Mouse (Mus musculus) limb, embryonic 12.5 days (tissue): ENCODE measurements around the gene Tmco4. TPM values are rescaled to one million over a fixed set of nuclear protein-coding genes. Genes with fewer than 3 reads are reported as not detected.

Experiments used
- ATAC-seq: fragments of 200-750 bp; cut with Nextera tagmentation; 2 replicates; pipeline ENCODE4 v1.8.0; 2017; ENCODE audit warnings: low read depth, moderate TSS enrichment; ENCODE audit not compliant: insufficient number of reproducible peaks, insufficient read depth, low FRiP score, low TSS enrichment
- H3K27ac ChIP-seq: fragments of 300-500 bp; sonication (generic); 2 replicates; pipeline ENCODE4 v1.5.1; 2016; ENCODE audit warnings: mild to moderate bottlenecking, moderate library complexity
- H3K27me3 ChIP-seq: fragments of 300-500 bp; sonication (generic); 2 replicates; pipeline ENCODE4 v1.6.1; 2016; ENCODE audit warnings: mild to moderate bottlenecking, moderate library complexity
- H3K36me3 ChIP-seq: fragments of 300-500 bp; sonication (generic); 2 replicates; pipeline ENCODE4 v1.6.1; 2016; ENCODE audit warnings: mild to moderate bottlenecking, moderate library complexity
- H3K4me1 ChIP-seq: fragments of 300-500 bp; sonication (generic); replicated peaks from 2 replicates; pipeline ENCODE4 v1.6.1; 2016
- H3K4me2 ChIP-seq: fragments of 300-500 bp; sonication (generic); 2 replicates; pipeline ENCODE4 v1.6.1; 2016; ENCODE audit warnings: mild to moderate bottlenecking, moderate library complexity
- H3K4me3 ChIP-seq: fragments of 300-500 bp; sonication (generic); replicated peaks from 2 replicates; pipeline ENCODE4 v1.5.1; 2016; ENCODE audit warnings: mild to moderate bottlenecking
- H3K9ac ChIP-seq: fragments of 300-500 bp; sonication (generic); replicated peaks from 2 replicates; pipeline ENCODE4 v1.6.1; 2016; ENCODE audit warnings: mild to moderate bottlenecking, moderate library complexity
- H3K9me3 ChIP-seq: fragments of 300-500 bp; sonication (generic); 2 replicates; pipeline ENCODE4 v1.6.1; 2016; ENCODE audit warnings: mild to moderate bottlenecking, moderate library complexity
- WGBS: fragments of 180-500 bp; shearing (Covaris S2); methylation state at CpG from one replicate; pipeline ENCODE4 v1.1.7; 2016; 5-methylcytosine and 5-hydroxymethylcytosine counted together
- polyA plus RNA-seq: library from polyadenylated mRNA; unstranded; fragments of >200 nt; fragmentation: Nextera tagmentation; extraction: Ambion mirVana; gene quantifications from 2 replicates; pipeline ENCODE4 v1.2.1, GENCODE M21; 2016

The Tmco4 gene
- polyA plus RNA-seq, 1 experiment from 2014 or later = 2.0 TPM

- Histone ChIP-seq H3K4me1 (peaks cover 20% of the 10 kb centered on the region), H3K27ac (no peak overlapping the region), H3K9me3 (no peaks in the 10 kb centered on the region), H3K4me3 (no peak overlapping the region), H3K9ac (0 out of 2 replicates have a peak overlapping the region, but pooled peaks have one; percentile 13), H3K4me2 (no peak overlapping the region), H3K27me3 (peaks cover 23% of the 10 kb centered on the region), H3K36me3 (peaks cover 14% of the 10 kb centered on the region)
- ATAC-seq = peak; percentile 7; the same call in 1 of the 2 replicates
- WGBS = 55% methylated on average over 12 of the region's 12 CpGs
Measured at GRCm38 (mm10) chr4:139082790-139083564, 110.3 kb downstream of the Tmco4 start.

DNA sequence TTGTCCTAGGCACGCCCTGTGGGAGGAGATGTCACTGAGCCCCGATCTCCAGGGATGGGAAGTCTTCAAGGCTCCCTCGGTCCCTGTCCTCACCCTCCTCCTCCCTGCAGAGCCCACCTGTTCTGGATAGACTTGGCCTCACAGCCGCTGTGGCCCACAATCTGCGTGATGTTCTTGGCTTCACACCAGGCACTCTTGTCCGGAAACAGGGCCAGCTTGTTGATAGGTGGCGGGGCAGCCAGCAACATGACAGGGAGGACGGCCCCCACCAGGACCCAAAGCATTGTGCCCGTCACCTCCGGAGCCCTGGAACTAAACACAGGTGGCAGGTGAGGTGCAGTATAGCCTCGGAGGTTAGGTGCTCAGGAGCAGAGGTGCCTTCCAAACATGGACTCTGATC is 112.6 kb downstream of the Tmco4 start:
- Histone ChIP-seq H3K36me3 (peaks cover 18% of the 10 kb centered on the region), H3K4me1 (peaks cover 31% of the 10 kb centered on the region), H3K27me3 (peaks cover 37% of the 10 kb centered on the region), H3K9me3 (no peaks in the 10 kb centered on the region), H3K9ac (no peak overlapping the region), H3K4me3 (no peak overlapping the region), H3K4me2 (no peak overlapping the region), H3K27ac (no peak overlapping the region)
- WGBS = 68% methylated on average over 11 of the region's 11 CpGs
- ATAC-seq = no peak

DNA sequence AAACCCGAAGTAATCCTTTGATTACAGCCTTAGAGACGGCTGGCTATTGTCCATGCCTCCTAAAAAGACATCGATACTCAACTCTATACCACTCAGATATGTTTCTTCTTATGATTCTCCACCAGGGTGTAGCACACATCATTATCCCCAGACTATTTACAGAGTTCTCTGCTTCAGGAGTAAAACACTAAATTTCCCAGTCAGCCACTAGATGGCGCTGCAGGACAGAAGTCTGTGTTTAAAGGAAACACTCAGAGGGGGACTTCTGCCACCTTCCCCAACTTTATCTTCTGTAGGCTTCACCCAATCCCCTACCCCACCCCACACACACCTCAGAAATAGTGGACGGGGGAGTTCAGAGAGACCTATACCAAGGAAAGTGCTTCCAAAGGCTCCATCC is 113.3 kb downstream of the Tmco4 start:
- H3K36me3 ChIP-seq = peaks cover 21% of the 10 kb centered on the region
- H3K4me2 ChIP-seq = no peak overlapping the region
- H3K27ac ChIP-seq = no peak overlapping the region
- H3K9ac ChIP-seq = no peak overlapping the region
- 21% methylated on average over 5 of the region's 5 CpGs for WGBS
- H3K4me1 ChIP-seq = peaks cover 38% of the 10 kb centered on the region
- peak; percentile 17; the same call in 1 of the 2 replicates for ATAC-seq
- no peak overlapping the region for H3K4me3 ChIP-seq
- peaks cover 44% of the 10 kb centered on the region for H3K27me3 ChIP-seq
- no peaks in the 10 kb centered on the region for H3K9me3 ChIP-seq

DNA sequence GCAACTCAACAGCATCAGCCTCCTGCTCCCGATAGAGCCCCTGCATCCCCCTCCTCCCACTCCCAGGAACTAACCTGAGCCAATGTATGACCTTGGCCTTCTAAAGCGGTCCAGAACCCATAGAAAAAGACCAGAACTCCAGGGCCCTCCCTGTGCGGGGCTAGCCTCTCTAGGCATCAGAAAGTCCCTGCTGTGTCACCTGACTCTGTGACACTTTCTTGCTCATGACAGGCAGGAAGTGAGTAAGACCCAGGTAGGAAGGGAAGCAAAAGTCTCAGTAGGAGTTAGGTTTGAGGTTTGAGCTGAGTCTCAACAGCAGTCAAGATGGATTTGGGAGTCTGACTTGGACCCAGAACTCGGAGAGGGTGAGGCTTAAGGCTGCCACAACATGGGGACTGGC is 114.3 kb downstream of the Tmco4 start:
- no peak overlapping the region for H3K4me3 ChIP-seq
- whole genome bisulfite sequencing = 73% methylated on average over 4 of the region's 4 CpGs
- peaks cover 53% of the 10 kb centered on the region for H3K27me3 ChIP-seq
- H3K4me1 ChIP-seq = peaks cover 47% of the 10 kb centered on the region
- peaks cover 21% of the 10 kb centered on the region for H3K36me3 ChIP-seq
- H3K9ac ChIP-seq = 0 out of 2 replicates have a peak overlapping the region, but pooled peaks have one; percentile 8
- H3K27ac ChIP-seq = peak overlapping the region; percentile 29; the same call in 1 of the 2 replicates
- no peak overlapping the region for H3K4me2 ChIP-seq
- H3K9me3 ChIP-seq = no peaks in the 10 kb centered on the region
- ATAC-seq = no peak

DNA sequence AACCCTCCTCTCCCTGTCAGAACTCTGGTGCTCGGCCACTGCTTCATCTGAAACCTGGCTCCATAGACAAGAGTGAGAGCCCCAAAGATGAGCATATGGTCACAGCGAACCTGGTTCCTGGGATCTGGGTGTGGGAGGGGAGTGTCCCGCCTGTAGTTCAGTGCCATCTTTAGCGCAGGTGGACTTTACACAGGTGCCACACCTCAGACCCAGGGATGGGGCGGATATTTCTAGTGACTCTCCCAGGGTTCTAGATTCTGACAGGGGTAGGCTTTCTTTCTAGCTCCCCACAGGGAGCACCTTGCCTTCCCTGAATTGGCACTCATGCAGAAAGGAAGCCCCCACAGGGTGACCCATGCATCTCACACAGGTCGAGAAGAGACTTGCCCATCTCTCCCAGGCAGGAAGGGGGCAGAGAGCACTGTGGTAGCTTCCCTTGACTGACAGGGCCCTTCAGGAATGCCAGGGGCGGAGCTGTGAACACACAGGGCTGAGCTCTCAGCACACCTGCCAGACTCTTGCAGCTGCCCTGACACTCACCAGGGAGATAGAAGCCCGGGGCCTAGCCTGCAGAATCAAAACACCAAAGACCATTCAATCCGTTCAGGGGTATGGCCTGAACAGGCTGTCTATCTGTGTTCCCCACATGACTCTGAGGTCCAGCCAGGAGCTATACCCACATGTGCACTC is 116.4 kb downstream of the Tmco4 start:
- Histone ChIP-seq H3K4me3 (no peak overlapping the region), H3K4me1 (peaks cover 43% of the 10 kb centered on the region), H3K27ac (0 out of 2 replicates have a peak overlapping the region, but pooled peaks have one; percentile 0), H3K9me3 (no peaks in the 10 kb centered on the region), H3K27me3 (peaks cover 75% of the 10 kb centered on the region), H3K9ac (no peak overlapping the region), H3K36me3 (peaks cover 21% of the 10 kb centered on the region), H3K4me2 (peak overlapping the region; percentile 22; the same call in 1 of the 2 replicates)
- 52% methylated on average over 9 of the region's 9 CpGs for WGBS
- ATAC-seq = no peak

DNA sequence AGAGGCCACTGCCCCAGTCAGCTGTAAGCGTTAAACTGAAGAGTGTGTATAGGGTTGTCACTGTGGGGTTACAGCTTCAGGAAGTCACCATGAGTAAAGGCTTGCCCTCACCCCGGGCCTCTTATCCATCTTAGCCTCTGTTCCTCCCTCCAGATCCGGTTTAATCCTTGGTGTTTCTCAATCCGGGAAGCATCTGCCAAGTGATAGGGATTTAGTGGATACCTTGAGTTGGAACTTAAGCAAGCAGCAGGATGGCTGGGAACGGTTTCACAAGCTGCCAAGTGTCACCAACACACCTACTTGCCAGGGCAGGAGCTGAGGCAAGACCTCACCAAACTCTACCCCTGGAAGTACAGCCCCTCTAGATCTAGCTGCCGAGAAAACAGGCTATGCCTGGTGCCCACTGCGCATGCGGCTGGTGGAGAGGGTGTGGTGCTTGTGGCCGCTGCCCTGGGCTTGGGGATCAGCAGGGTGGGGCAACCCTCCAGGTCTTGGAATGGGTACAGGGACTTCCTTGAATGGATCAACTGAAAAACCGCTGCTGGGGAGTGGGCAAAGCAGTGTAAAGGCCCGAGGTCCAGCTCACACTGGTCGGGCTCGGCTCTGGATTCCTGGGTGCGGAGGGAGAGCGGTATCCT is 117.7 kb downstream of the Tmco4 start:
- Histone ChIP-seq H3K9me3 (peaks cover 7% of the 10 kb centered on the region; the same call in 1 of the 2 replicates), H3K27ac (peak overlapping the region; percentile 89), H3K4me2 (peak overlapping the region; percentile 89), H3K36me3 (peaks cover 8% of the 10 kb centered on the region; the same call in 1 of the 2 replicates), H3K4me3 (peak overlapping the region; percentile 83), H3K9ac (peak overlapping the region; percentile 90; the same call in 1 of the 2 replicates), H3K4me1 (peaks cover 45% of the 10 kb centered on the region), H3K27me3 (peaks cover 67% of the 10 kb centered on the region)
- ATAC-seq = no peak
- WGBS = 55% methylated on average over 15 of the region's 15 CpGs

DNA sequence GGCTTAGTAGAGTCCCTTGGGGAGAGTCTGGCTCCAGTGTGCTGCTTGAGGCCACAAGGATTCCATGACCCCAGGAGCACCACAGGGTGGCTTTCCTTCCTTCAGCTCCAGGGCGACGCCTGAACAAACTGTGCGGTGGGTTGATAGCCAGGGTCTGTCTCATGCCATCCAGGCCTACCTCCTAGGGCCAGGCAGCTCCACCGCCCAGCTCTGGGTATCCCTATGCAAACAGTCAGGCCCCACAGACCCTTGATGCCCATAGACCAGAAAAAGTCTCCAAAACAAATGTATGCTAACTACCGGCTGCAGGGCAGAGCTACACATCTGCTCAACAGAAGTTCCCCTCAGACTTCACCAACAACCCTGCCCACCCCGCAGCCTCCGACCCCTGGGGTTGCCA is 118.4 kb downstream of the Tmco4 start:
- H3K4me2 ChIP-seq = peak overlapping the region; percentile 89
- peaks cover 64% of the 10 kb centered on the region for H3K27me3 ChIP-seq
- WGBS = 16% methylated on average over 7 of the region's 7 CpGs
- peak overlapping the region; percentile 90 for H3K9ac ChIP-seq
- H3K4me1 ChIP-seq = peaks cover 49% of the 10 kb centered on the region
- no peak for ATAC-seq
- peaks cover 8% of the 10 kb centered on the region; the same call in 1 of the 2 replicates for H3K36me3 ChIP-seq
- H3K4me3 ChIP-seq = peak overlapping the region; percentile 83
- peaks cover 7% of the 10 kb centered on the region; the same call in 1 of the 2 replicates for H3K9me3 ChIP-seq
- peak overlapping the region; percentile 89 for H3K27ac ChIP-seq

- H3K4me2 ChIP-seq = peak overlapping the region; percentile 89
- peak; percentile 47; the same call in 1 of the 2 replicates for ATAC-seq
- peaks cover 49% of the 10 kb centered on the region for H3K4me1 ChIP-seq
Measured at GRCm38 (mm10) chr4:139091478-139092355, 119.0 kb downstream of the Tmco4 start.

DNA sequence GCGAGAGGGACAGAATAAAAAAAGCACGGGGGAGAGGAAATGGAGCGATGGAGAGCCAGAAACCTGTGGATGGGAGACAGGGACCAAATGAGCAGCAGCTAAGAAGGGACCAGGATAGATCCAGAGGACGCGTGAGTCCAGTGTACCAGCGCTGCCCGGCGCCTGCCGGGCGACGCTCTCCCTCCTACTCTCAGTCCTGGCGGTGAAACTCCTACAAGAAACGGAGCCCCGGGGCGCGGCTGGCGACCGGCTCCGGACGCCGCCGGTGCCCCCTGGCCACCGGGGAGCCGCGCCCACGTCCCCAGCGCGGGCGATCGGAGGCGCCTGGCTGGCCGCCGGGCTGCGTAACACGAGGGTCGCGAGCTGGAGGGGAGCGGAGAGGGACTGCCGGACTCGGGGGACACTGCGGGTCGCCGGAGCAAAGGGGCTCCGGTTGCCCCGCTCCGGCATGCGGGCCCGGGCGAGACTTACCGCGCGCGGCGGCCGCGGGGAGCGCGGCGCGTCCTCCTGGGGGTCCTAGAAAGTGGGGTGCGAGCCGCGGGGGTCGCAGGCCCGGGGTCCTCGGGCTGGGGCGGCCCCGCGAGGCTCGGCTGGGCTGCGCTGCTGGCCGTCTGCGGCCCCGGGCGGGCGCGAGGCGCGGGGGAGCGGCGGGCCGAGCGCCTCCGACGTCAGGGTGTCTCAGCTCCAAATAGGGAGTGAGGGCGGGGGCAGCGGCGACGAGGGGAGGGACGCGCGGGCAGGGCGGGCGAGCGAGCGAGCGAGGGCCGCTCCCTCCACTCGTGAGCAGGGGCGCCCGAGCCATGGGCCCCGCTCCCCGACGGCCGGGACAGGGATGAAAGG is 119.9 kb downstream of the Tmco4 start, which contains the start of gene Nbl1:
TSS of gene Nbl1 (minus strand) at position 638 of the 840 bp plus-strand sequence.
- ATAC-seq = no peak
- Histone ChIP-seq H3K4me1 (peaks cover 42% of the 10 kb centered on the region), H3K27me3 (peaks cover 61% of the 10 kb centered on the region)

More at GRCm38 (mm10) chr4:139091478-139092355, 119.0 kb downstream of the Tmco4 start:
- peak overlapping the region; percentile 83 for H3K4me3 ChIP-seq
- H3K27ac ChIP-seq = peak overlapping the region; percentile 89
- H3K9ac ChIP-seq = peak overlapping the region; percentile 90
- peaks cover 7% of the 10 kb centered on the region; the same call in 1 of the 2 replicates for H3K9me3 ChIP-seq
- 2% methylated on average over 28 of the region's 28 CpGs for WGBS
- H3K27me3 ChIP-seq = peaks cover 64% of the 10 kb centered on the region
- H3K36me3 ChIP-seq = peaks cover 8% of the 10 kb centered on the region; the same call in 1 of the 2 replicates

More for the DNA sequence above, 119.9 kb downstream of the Tmco4 start, which contains the start of gene Nbl1:
- H3K4me2 ChIP-seq = peak within 1 kb of the TSS; percentile 89
- H3K9me3 ChIP-seq = peaks cover 7% of the 10 kb centered on the region; the same call in 1 of the 2 replicates
- H3K36me3 ChIP-seq = peaks cover 8% of the 10 kb centered on the region; the same call in 1 of the 2 replicates
- H3K9ac ChIP-seq = peak within 1 kb of the TSS; percentile 90
- WGBS = 1% methylated on average over 95 of the region's 105 CpGs
- peak within 1 kb of the TSS; percentile 83 for H3K4me3 ChIP-seq
- peak within 1 kb of the TSS; percentile 89 for H3K27ac ChIP-seq
